Mouse (Mus musculus) inflammation-experienced regulatory T-cells (primary cell): ENCODE measurements around the gene Mucl1. TPM values are rescaled to one million over a fixed set of nuclear protein-coding genes. Genes with fewer than 3 reads are reported as not detected.

Experiments
- polyA plus RNA-seq, 2 experiments: library from polyadenylated mRNA; unstranded; fragments of 100-300 nt; shearing (Covaris generic); gene quantifications; one replicate each; pipeline ENCODE4 v1.2.1; 2017

Mucl1 gene
- not detected for polyA plus RNA-seq

DNA sequence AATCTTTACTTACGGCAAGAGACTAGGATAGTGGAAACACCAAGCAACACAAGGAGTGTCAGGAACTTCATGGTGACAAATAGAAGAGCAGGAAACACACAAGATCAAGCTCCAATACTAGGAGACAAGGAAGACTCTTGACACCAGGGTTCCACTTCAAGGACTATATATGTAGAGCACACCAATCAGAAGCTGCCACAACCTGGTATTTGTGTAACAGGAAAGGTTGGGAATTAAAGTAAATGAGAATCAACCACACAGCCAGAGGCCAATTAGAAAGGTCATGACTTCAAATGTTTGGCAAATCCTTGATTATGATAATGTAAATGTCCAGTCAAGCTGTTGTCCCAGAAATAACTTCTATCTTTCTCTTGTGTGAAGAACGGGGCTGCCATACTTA is at the start of gene Mucl1:
Gene Mucl1 (minus strand): TSS at position 101 of the 400 bp plus-strand sequence.

Other genes with a start within 250 kb of the Mucl1 start
- gene Ppp1r1a, start 217.5 kb downstream of the Mucl1 start, polyA plus RNA-seq: under 1 TPM in 1 of 2 experiments, not detected in 1; 0.82 TPM
- 1 to 10 TPM in 1 of 2 experiments, under 1 TPM in 1; 0.35 to 3.2 TPM for gene Glycam1, start 190.4 kb downstream of the Mucl1 start, polyA plus RNA-seq
- gene Mucl2, start 143.8 kb upstream of the Mucl1 start, polyA plus RNA-seq: 1 to 10 TPM in 1 of 2 experiments, under 1 TPM in 1; 0.28 to 4.9 TPM